Mouse (Mus musculus) neural tube, embryonic 15.5 days (tissue): ENCODE measurements around the gene Gm28044. TPM values are rescaled to one million over a fixed set of nuclear protein-coding genes. Genes with fewer than 3 reads are reported as not detected.
"Not testable (repeated sequence)": the region's sequence is repeated elsewhere in the genome, so short reads cannot be mapped to it uniquely, and the experiment has no call there.

ENCODE experiments used
- ATAC-seq: fragments of 200-750 bp; cut with Nextera tagmentation; 2 replicates; pipeline ENCODE4 v1.8.0; 2017; ENCODE audit warnings: mild to moderate bottlenecking, moderate TSS enrichment, moderate library complexity; ENCODE audit not compliant: low FRiP score
- H3K27ac ChIP-seq: fragments of 300-500 bp; sonication (generic); replicated peaks from 2 replicates; pipeline ENCODE4 v1.5.1; 2015; ENCODE audit warnings: mild to moderate bottlenecking, inconsistent platforms
- H3K27me3 ChIP-seq: fragments of 300-500 bp; sonication (generic); replicated peaks from 2 replicates; pipeline ENCODE4 v1.6.1; 2015; ENCODE audit warnings: inconsistent platforms
- H3K36me3 ChIP-seq: fragments of 300-500 bp; sonication (generic); 2 replicates; pipeline ENCODE4 v1.6.1; 2015; ENCODE audit warnings: inconsistent platforms
- H3K4me1 ChIP-seq: fragments of 300-500 bp; sonication (generic); 2 replicates; pipeline ENCODE4 v1.6.1; 2015; ENCODE audit warnings: inconsistent platforms
- H3K4me2 ChIP-seq: fragments of 300-500 bp; sonication (generic); 2 replicates; pipeline ENCODE4 v1.6.1; 2015; ENCODE audit warnings: inconsistent platforms, mild to moderate bottlenecking, moderate library complexity
- H3K4me3 ChIP-seq: fragments of 300-500 bp; sonication (generic); replicated peaks from 2 replicates; pipeline ENCODE4 v1.5.1; 2015; ENCODE audit warnings: mild to moderate bottlenecking, inconsistent platforms
- H3K9ac ChIP-seq: fragments of 300-500 bp; sonication (generic); replicated peaks from 2 replicates; pipeline ENCODE4 v1.6.1; 2015; ENCODE audit warnings: mild to moderate bottlenecking, inconsistent platforms
- H3K9me3 ChIP-seq: fragments of 300-500 bp; sonication (generic); replicated peaks from 2 replicates; pipeline ENCODE4 v1.6.1; 2016; ENCODE audit warnings: inconsistent platforms
- WGBS: fragments of 180-500 bp; shearing (Covaris S2); methylation state at CpG from one replicate; pipeline ENCODE4 v1.1.7; 2015; ENCODE audit warnings: mixed read lengths; 5-methylcytosine and 5-hydroxymethylcytosine counted together
- polyA plus RNA-seq: library from polyadenylated mRNA; unstranded; fragments of >200 nt; fragmentation: Nextera tagmentation; extraction: Ambion mirVana; gene quantifications from 2 replicates; pipeline ENCODE4 v1.2.1, GENCODE M21; 2015

The Gm28044 gene
- polyA plus RNA-seq, 1 experiment from 2014 or later: not detected

GRCm38 (mm10) chr13:67278314-67278713, 82.0 kb downstream of the Gm28044 start, which contains the start of gene Zfp458:
Zfp458 (minus strand) TSS chr13:67278466.
- Histone ChIP-seq H3K4me1 (no peaks in the 10 kb centered on the region), H3K27me3 (no peaks in the 10 kb centered on the region), H3K36me3 (no peaks in the 10 kb centered on the region), H3K27ac (no peak within 1 kb of the TSS), H3K9ac (no peak within 1 kb of the TSS), H3K4me3 (no peak within 1 kb of the TSS), H3K4me2 (peak within 1 kb of the TSS; percentile 30; the same call in 1 of the 2 replicates), H3K9me3 (no peaks in the 10 kb centered on the region)
- WGBS: 45% methylated on average over 7 of the region's 7 CpGs
- ATAC-seq: peak; percentile 70; the same call in 1 of the 2 replicates

- not testable (repeated sequence) for H3K9me3 ChIP-seq, H3K27me3 ChIP-seq, H3K36me3 ChIP-seq
- peak; percentile 78 for ATAC-seq
- peak overlapping the region; percentile 75 for H3K9ac ChIP-seq
- H3K27ac ChIP-seq: peak overlapping the region; percentile 77
- H3K4me3 ChIP-seq: peak overlapping the region; percentile 78
- H3K4me1 ChIP-seq: peaks cover 13% of the 10 kb centered on the region
- 52% methylated on average over 8 of the region's 9 CpGs for WGBS
- peak overlapping the region; percentile 81 for H3K4me2 ChIP-seq
Observed at GRCm38 (mm10) chr13:67269383-67270065, 90.8 kb downstream of the Gm28044 start.

GRCm38 (mm10) chr13:67268568-67269369, 91.6 kb downstream of the Gm28044 start:
- Histone ChIP-seq H3K27me3 (no peaks in the 10 kb centered on the region), H3K27ac (peak overlapping the region; percentile 77), H3K9ac (peak overlapping the region; percentile 75), H3K36me3 (peaks cover 6% of the 10 kb centered on the region), H3K4me3 (peak overlapping the region; percentile 78), H3K4me1 (peaks cover 13% of the 10 kb centered on the region), H3K4me2 (peak overlapping the region; percentile 81), H3K9me3 (no peaks in the 10 kb centered on the region)
- peak; percentile 100 for ATAC-seq
- WGBS: 8% methylated on average over 18 of the region's 18 CpGs

Other genes with a start within 250 kb of the Gm28044 start
- 0.17 and 0.19 TPM in 2 replicates for gene Rslcan18, start 244.3 kb downstream of the Gm28044 start, polyA plus RNA-seq
- 4.4 and 4.5 TPM in 2 replicates for gene Zfp759, start 238.9 kb downstream of the Gm28044 start, polyA plus RNA-seq
- 6.2 and 7.0 TPM in 2 replicates for gene Rsl1, start 187.4 kb downstream of the Gm28044 start, polyA plus RNA-seq
- 1.8 and 2.6 TPM in 2 replicates for gene Zfp455, start 166.0 kb downstream of the Gm28044 start, polyA plus RNA-seq
- 4.8 and 4.9 TPM in 2 replicates for gene Zfp458, start 82.1 kb downstream of the Gm28044 start, polyA plus RNA-seq
- 1.7 and 2.0 TPM in 2 replicates for gene Zfp457, start 54.1 kb downstream of the Gm28044 start, polyA plus RNA-seq
- 1.7 and 2.0 TPM in 2 replicates for gene Zfp595, start 28.0 kb downstream of the Gm28044 start, polyA plus RNA-seq
- gene Zfp953, start 69 bp upstream of the Gm28044 start, polyA plus RNA-seq: 0.56 and 0.77 TPM in 2 replicates
- 0.27 TPM in 1 of 2 replicates, not detected in the other for gene Gm28041, start 15.2 kb upstream of the Gm28044 start, polyA plus RNA-seq
- gene Zfp456, start 15.3 kb upstream of the Gm28044 start, polyA plus RNA-seq: 0.65 and 1.1 TPM in 2 replicates
- gene Zfp429, start 39.3 kb upstream of the Gm28044 start, polyA plus RNA-seq: 4.0 and 5.5 TPM in 2 replicates
- 0.50 and 1.6 TPM in 2 replicates for gene Zfp459, start 60.9 kb upstream of the Gm28044 start, polyA plus RNA-seq
- 5.1 and 7.6 TPM in 2 replicates for gene Zfp874a, start 91.1 kb upstream of the Gm28044 start, polyA plus RNA-seq
- 2.5 and 3.7 TPM in 2 replicates for gene Zfp874b, start 123.7 kb upstream of the Gm28044 start, polyA plus RNA-seq
- 10.4 and 11.2 TPM in 2 replicates for gene Zfp58, start 140.0 kb upstream of the Gm28044 start, polyA plus RNA-seq
- not detected in 2 replicates for gene Gm26965, start 165.6 kb upstream of the Gm28044 start, polyA plus RNA-seq
- gene Zfp87, start 165.6 kb upstream of the Gm28044 start, polyA plus RNA-seq: 30.4 and 37.0 TPM in 2 replicates
- gene Zfp748, start 193.3 kb upstream of the Gm28044 start, polyA plus RNA-seq: 13.1 and 13.2 TPM in 2 replicates
- 4.8 and 4.9 TPM in 2 replicates for gene Zfp729b, start 249.2 kb upstream of the Gm28044 start, polyA plus RNA-seq